Mouse (Mus musculus) MEL (cell line): ENCODE data around the gene Gm49361.

Source experiments
- BHLHE40 ChIP-seq: IDR thresholded peaks from 2 replicates; pipeline ENCODE4 v1.6.1; 2012; ENCODE audit warnings: low read depth, mild to moderate bottlenecking, inconsistent platforms, low read length, improper control_type of control experiment, borderline replicate concordance
- CTCF ChIP-seq, 3 experiments: IDR thresholded peaks in 2 of 3; conservative IDR thresholded peaks in 1 of 3; 2 replicates each; pipeline ENCODE4 v1.5.1; 2011 to 2012; ENCODE audit warnings: low read length in 3 of 3, low read depth in 2 of 3, mild to moderate bottlenecking in 2 of 3, improper control_type of control experiment in 1 of 3, inconsistent platforms in 1 of 3, mixed read lengths in 1 of 3, moderate library complexity in 1 of 3; ENCODE audit not compliant: control insufficient read depth in 1 of 3, insufficient read depth in 1 of 3, poor library complexity in 1 of 3, severe bottlenecking in 1 of 3
- MYC ChIP-seq: IDR thresholded peaks from 2 replicates; pipeline ENCODE4 v1.6.1; 2011; ENCODE audit warnings: low read depth, mild to moderate bottlenecking, low read length, improper control_type of control experiment, moderate library complexity
- POLR2AphosphoS2 ChIP-seq: IDR thresholded peaks from 2 replicates; pipeline ENCODE4 v1.6.1; 2011; ENCODE audit warnings: low read length, improper control_type of control experiment
- TCF12 ChIP-seq: IDR thresholded peaks from 2 replicates; pipeline ENCODE4 v1.6.1; 2014; ENCODE audit warnings: low read depth, mild to moderate bottlenecking, inconsistent platforms, low read length, improper control_type of control experiment, moderate library complexity
- USF2 ChIP-seq, 2 experiments: IDR thresholded peaks; 2 replicates each; pipeline ENCODE4 v1.6.1; 2011 to 2012; ENCODE audit warnings: improper control_type of control experiment in 2 of 2, low read length in 2 of 2, borderline replicate concordance in 1 of 2, inconsistent platforms in 1 of 2, low read depth in 1 of 2, mild to moderate bottlenecking in 1 of 2; ENCODE audit not compliant: insufficient read depth in 1 of 2
- ZKSCAN1 ChIP-seq: IDR thresholded peaks from 2 replicates; pipeline ENCODE4 v1.6.1; 2012; ENCODE audit warnings: low read depth, mild to moderate bottlenecking, inconsistent platforms, low read length, improper control_type of control experiment, moderate library complexity

DNA sequence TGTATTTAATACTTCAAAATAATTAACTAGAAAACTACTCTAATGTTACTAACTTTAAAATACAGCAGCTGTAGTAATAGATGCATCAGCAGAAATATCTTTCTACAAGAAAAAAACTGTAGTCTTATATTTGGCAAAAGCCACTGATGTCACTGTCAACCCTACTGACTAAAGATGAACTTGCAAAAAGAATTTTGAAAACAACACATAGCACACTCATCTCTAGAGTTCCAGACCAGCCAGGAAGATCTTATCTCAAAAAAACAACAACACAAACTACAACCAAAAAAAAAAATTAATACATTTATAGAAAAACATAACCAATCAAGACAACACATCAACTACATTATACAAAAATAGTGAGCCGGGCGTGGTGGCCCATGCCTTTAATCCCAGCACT lies 88.4 kb downstream of the Gm49361 start:
- no peak for TF ChIP-seq POLR2AphosphoS2
- no peak for TF ChIP-seq ZKSCAN1
- no peak for TF ChIP-seq USF2 (IDR thresholded peaks at IDR 0.05; ENCODE audit: borderline replicate concordance in 1 of 2, insufficient read depth in 1 of 2, low read depth in 1 of 2, low read length in 2 of 2)
- TF ChIP-seq MYC: no peak
- no peak for TF ChIP-seq BHLHE40
- no peak for TF ChIP-seq CTCF (IDR thresholded peaks at IDR 0.05 in 2 of 3, conservative IDR thresholded peaks at IDR 0.05 in 1 of 3; ENCODE audit: control insufficient read depth in 1 of 3, insufficient read depth in 1 of 3, low read depth in 2 of 3, low read length in 3 of 3, poor library complexity in 1 of 3, severe bottlenecking in 1 of 3)
- TF ChIP-seq TCF12: no peak
